Mouse (Mus musculus) stomach, postnatal 0 days (tissue): Measurements from ENCODE around the gene Lrit2.

Experiments
- CTCF ChIP-seq: IDR thresholded peaks from 2 replicates; pipeline ENCODE4 v1.5.1; 2016; ENCODE audit warnings: antibody characterized with exemption, low read depth, mild to moderate bottlenecking, moderate library complexity
- EP300 ChIP-seq: optimal IDR thresholded peaks from 2 replicates; pipeline ENCODE3; 2016; ENCODE audit warnings: antibody characterized with exemption

DNA sequence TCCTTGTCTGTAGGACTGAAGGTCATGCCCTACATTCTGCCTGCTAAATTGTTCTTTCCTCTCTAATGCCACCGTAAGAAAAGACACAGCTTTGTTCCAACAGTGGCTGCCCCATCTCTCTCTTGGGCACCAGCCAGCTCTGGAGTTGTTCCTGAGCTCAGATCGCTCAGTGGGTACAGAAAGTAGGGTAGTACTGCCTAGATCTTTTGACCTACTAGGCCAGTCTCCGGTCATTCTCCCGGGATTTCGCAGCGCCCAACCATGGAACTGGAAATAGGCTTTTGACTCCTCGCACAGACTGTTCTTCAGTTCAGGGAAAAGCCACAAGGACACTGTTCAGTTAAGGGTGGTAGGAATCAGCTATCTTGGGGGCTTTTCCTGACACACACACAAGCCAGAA lies 45.2 kb downstream of the Lrit2 start:
- TF ChIP-seq CTCF (no peak), EP300 (no peak)
